ENCODE assay signal across 22 mouse cellular contexts in the genomic region with DNA sequence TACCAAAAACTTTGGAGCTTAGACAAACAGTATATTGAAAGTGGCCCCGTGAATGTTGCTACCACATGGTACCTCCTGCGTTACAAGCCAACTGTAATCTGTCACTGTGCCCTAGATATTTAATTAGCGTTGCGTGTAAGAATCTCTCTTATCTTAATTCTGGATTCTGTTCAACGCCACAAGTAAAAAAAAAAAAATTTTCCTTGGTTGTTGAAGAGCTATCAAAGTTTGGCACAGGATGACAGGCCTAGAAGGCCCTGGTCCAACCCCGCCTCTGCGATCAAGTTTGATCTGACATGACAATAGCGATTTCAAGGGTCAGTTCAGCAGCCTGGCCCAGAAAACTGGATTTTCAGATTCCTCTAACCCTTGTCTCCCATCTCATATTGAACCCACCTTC.
"Had no signal": no experiment of that assay in that cellular context is flagged by ENCODE, and none has a peak within 500 bp of the region (broad histone marks: within the 10 kb centered on the region; RNA-seq: fewer than 3 reads in every experiment).

No protein-coding gene starts in this region.

- H3K4me3 ChIP-seq: intestine, embryonic 15.5 days; kidney, embryonic 15.5 days; limb, embryonic 10.5 days; limb, embryonic 13.5 days; midbrain, embryonic 10.5 days; midbrain, embryonic 13.5 days; stomach, embryonic 15.5 days had no signal

- H3K27ac ChIP-seq: intestine, embryonic 15.5 days; kidney, embryonic 15.5 days; limb, embryonic 10.5 days; limb, embryonic 13.5 days; liver, embryonic 14.5 days; midbrain, embryonic 10.5 days; midbrain, embryonic 13.5 days; stomach, embryonic 15.5 days had no signal

- H3K4me1 ChIP-seq: intestine, embryonic 15.5 days; kidney, embryonic 15.5 days; limb, embryonic 13.5 days; stomach, embryonic 15.5 days had no signal

- H3K36me3 ChIP-seq: intestine, embryonic 15.5 days; midbrain, embryonic 13.5 days; stomach, embryonic 15.5 days had no signal

- DNase-seq: kidney, adult 11 months; kidney, adult 8-10 months; kidney, postnatal 10 days; kidney, postnatal 36 days; layer of hippocampus, adult 9-11 months; liver; liver, postnatal 0 days; lung, embryonic 14.5 days; lung, postnatal 10 days; lung, postnatal 4 days; right cerebral cortex, postnatal 25 days; spleen, adult 18-20 months; thymus, adult 18-20 months; thymus, postnatal 36 days had no signal

- H3K9ac ChIP-seq: intestine, embryonic 15.5 days; kidney, embryonic 15.5 days; limb, embryonic 13.5 days; liver, embryonic 14.5 days; liver, postnatal 0 days; lung, embryonic 14.5 days; midbrain, embryonic 13.5 days; stomach, embryonic 15.5 days had no signal

- H3K9me3 ChIP-seq: intestine, embryonic 15.5 days; kidney, embryonic 15.5 days; limb, embryonic 10.5 days; limb, embryonic 13.5 days; midbrain, embryonic 10.5 days; midbrain, embryonic 13.5 days; stomach, embryonic 15.5 days had no signal

- H3K27me3 ChIP-seq: intestine, embryonic 15.5 days; kidney, embryonic 15.5 days; limb, embryonic 13.5 days; midbrain, embryonic 13.5 days; stomach, embryonic 15.5 days had no signal

- H3K4me2 ChIP-seq: intestine, embryonic 15.5 days; kidney, embryonic 15.5 days; limb, embryonic 13.5 days; lung, embryonic 14.5 days; midbrain, embryonic 13.5 days; stomach, embryonic 15.5 days had no signal

- ATAC-seq: liver, postnatal 0 days; midbrain, embryonic 13.5 days had no signal
